Mouse (Mus musculus) heart, postnatal 0 days (tissue): ENCODE results near the gene Fbxo7.

ENCODE experiments used
- CTCF ChIP-seq: IDR thresholded peaks from 2 replicates; pipeline ENCODE4 v1.5.1; 2016; ENCODE audit warnings: antibody characterized with exemption, control low read depth, low read depth
- EP300 ChIP-seq: IDR thresholded peaks from 2 replicates; pipeline ENCODE4 v1.6.1; 2016; ENCODE audit warnings: antibody characterized with exemption, low read depth

DNA sequence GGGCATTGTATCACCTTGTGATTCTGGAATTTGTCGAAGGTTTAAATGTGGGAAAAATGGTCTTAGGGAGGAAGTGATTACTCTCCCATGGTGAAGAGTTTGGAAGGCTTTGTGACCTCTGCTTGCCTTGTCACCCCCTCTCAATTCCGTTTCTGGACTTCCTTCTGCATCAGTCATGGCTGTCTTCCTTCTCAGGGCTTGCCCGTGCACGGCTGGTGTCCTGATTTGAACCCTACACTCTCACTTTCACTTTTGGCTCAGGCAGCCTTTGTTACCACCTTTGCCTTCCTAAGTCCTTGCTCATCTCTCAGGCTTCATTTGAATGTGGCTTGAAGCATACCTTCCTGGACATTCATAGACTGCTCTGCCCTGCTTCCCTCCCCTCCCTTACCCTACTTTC lies 52.4 kb downstream of the Fbxo7 start:
- TF ChIP-seq CTCF (no peak), EP300 (no peak)
